Mouse (Mus musculus): ENCODE measurements around the gene Ptprr.

GRCm38 (mm10) chr10:116192293-116192692 lies 174.3 kb downstream of the Ptprr start:
- no peak for TF ChIP-seq POLR2A (IDR thresholded peaks at IDR 0.05; ENCODE audit: low read depth, low read length)
- TF ChIP-seq CTCF (conservative IDR thresholded peaks at IDR 0.05; ENCODE audit: insufficient read depth, insufficient read length, low read depth, low read length), result no peak
